Mouse (Mus musculus): Measurements from ENCODE around the gene Arhgef28.

GRCm38 (mm10) chr13:98145310-98145709 lies 60.9 kb downstream of the Arhgef28 start:
- TF ChIP-seq CTCF (IDR thresholded peaks at IDR 0.05; ENCODE audit: low read depth) (no peak), EP300 (IDR thresholded peaks at IDR 0.05; ENCODE audit: low read depth) (no peak)
